Mouse (Mus musculus) heart, embryonic 13.5 days (tissue): Measurements from ENCODE around the gene Ndc80. TPM values are rescaled to one million over a fixed set of nuclear protein-coding genes. Genes with fewer than 3 reads are reported as not detected.
"Not testable (repeated sequence)": the region's sequence is repeated elsewhere in the genome, so short reads cannot be mapped to it uniquely, and the experiment has no call there.

Source experiments
- ATAC-seq: fragments of 200-750 bp; cut with Nextera tagmentation; 2 replicates; pipeline ENCODE4 v1.8.0; 2017; ENCODE audit warnings: moderate TSS enrichment; ENCODE audit not compliant: insufficient number of reproducible peaks, low FRiP score, low TSS enrichment; ENCODE audit errors: extremely low read depth
- H3K27ac ChIP-seq: fragments of 300-500 bp; sonication (generic); replicated peaks from 2 replicates; pipeline ENCODE4 v1.5.1; 2015; ENCODE audit warnings: moderate library complexity, mild to moderate bottlenecking, inconsistent platforms
- H3K27me3 ChIP-seq: fragments of 300-500 bp; sonication (generic); replicated peaks from 2 replicates; pipeline ENCODE4 v1.6.1; 2015; ENCODE audit warnings: mild to moderate bottlenecking, inconsistent platforms
- H3K36me3 ChIP-seq: fragments of 300-500 bp; sonication (generic); 2 replicates; pipeline ENCODE4 v1.6.1; 2015; ENCODE audit warnings: mild to moderate bottlenecking, inconsistent platforms
- H3K4me1 ChIP-seq: fragments of 300-500 bp; sonication (generic); 2 replicates; pipeline ENCODE4 v1.6.1; 2015; ENCODE audit warnings: inconsistent platforms
- H3K4me2 ChIP-seq: fragments of 300-500 bp; sonication (generic); 2 replicates; pipeline ENCODE4 v1.6.1; 2015; ENCODE audit warnings: inconsistent platforms, mild to moderate bottlenecking, moderate library complexity
- H3K4me3 ChIP-seq: fragments of 300-500 bp; sonication (generic); 2 replicates; pipeline ENCODE4 v1.5.1; 2015; ENCODE audit warnings: moderate library complexity, mild to moderate bottlenecking, inconsistent platforms
- H3K9ac ChIP-seq: fragments of 300-500 bp; sonication (generic); 2 replicates; pipeline ENCODE4 v1.6.1; 2015; ENCODE audit warnings: inconsistent platforms, mild to moderate bottlenecking, moderate library complexity
- H3K9me3 ChIP-seq: fragments of 300-500 bp; sonication (generic); 2 replicates; pipeline ENCODE4 v1.6.1; 2016; ENCODE audit warnings: inconsistent platforms
- WGBS: fragments of 180-500 bp; shearing (Covaris S2); methylation state at CpG from one replicate; pipeline ENCODE4 v1.1.7; 2015; ENCODE audit warnings: mixed read lengths; 5-methylcytosine and 5-hydroxymethylcytosine counted together
- polyA plus RNA-seq: library from polyadenylated mRNA; unstranded; fragments of >200 nt; fragmentation: Nextera tagmentation; extraction: Ambion mirVana; gene quantifications from 2 replicates; pipeline ENCODE4 v1.2.1, GENCODE M21; 2015

Ndc80 gene
- 30.8 and 34.1 TPM in 2 replicates for polyA plus RNA-seq

DNA sequence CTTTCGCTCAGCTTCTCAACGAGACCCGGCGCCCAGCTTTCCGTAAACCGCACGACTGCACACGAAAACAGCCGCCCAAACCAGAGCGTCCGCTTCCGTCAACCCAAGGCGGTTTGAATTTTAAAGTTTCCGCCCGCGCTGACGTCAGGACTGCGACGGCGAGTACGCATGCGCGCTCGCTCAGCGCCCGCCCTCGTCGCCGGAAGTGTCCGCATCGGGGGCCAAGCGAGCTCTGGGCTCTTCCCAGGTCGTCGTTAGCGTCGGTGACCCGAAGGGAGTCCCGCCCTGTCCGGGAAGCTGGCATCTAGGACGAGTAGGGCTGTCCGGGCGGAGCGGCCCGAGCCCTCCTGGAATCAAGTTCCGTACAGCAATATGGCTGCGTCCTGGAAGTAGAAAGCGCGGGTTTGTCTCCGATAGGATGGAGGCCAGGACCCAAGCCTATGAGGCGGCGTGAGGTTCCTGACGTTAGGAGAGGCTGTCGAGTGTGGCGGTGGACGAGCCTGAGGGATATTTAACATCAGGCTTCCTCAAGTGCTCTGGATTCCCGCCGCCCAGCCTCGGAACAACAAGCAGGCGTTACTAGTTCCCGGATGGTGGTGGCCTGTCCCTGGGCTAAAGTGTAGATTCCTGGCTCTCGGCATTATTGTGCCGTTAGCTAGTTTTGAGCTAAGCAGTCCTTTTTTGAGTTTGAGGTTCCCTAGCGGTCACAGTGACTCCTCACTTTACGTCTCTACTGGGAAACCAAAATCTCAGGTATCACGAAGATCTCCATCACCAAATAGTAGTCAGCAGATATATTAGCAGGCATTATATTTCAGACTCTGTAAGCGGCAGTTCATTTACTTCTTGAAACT lies at the start of gene Ndc80:
TSS of gene Ndc80 (minus strand) at position 147 of the 854 bp plus-strand sequence.
- WGBS, result under 1% methylated on average over 66 of the region's 66 CpGs

DNA sequence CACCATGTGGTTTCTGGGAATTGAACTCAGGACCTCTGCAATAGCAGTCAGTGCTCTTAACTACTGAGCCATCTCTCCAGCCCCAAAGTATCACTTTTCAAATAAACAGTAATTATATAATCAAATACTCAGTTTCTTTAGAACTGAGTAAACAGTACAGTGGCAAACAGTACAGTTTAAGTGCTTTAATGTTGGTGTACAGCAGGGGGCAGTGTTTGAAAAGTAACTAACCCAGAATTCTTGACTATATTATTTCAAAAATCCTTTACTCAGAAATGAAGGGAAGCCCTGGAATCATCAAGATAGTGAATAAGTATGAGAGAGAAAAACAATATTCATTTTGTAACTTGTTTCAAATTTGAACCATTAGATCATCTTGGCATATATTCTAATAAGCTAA lies 35.0 kb upstream of the Ndc80 start:
- H3K9me3 ChIP-seq, result no peaks in the 10 kb centered on the region
- no peaks in the 10 kb centered on the region for H3K4me1 ChIP-seq
- H3K36me3 ChIP-seq, result no peaks in the 10 kb centered on the region
- H3K4me3 ChIP-seq, result no peak overlapping the region
- no peak overlapping the region for H3K4me2 ChIP-seq
- H3K27ac ChIP-seq, result no peak overlapping the region
- ATAC-seq, result no peak
- no peak overlapping the region for H3K9ac ChIP-seq
- H3K27me3 ChIP-seq, result no peaks in the 10 kb centered on the region

More for the DNA sequence above, at the start of gene Ndc80:
- H3K27ac ChIP-seq, result peak within 1 kb of the TSS; percentile 91
- peak within 1 kb of the TSS; percentile 79 for H3K9ac ChIP-seq
- no peaks in the 10 kb centered on the region for H3K27me3 ChIP-seq
- H3K4me3 ChIP-seq, result peak within 1 kb of the TSS; percentile 78
- peaks cover 20% of the 10 kb centered on the region for H3K4me1 ChIP-seq
- ATAC-seq, result peak; percentile 95
- H3K36me3 ChIP-seq, result peaks cover 17% of the 10 kb centered on the region
- H3K4me2 ChIP-seq, result peak within 1 kb of the TSS; percentile 84
- H3K9me3 ChIP-seq, result no peaks in the 10 kb centered on the region

DNA sequence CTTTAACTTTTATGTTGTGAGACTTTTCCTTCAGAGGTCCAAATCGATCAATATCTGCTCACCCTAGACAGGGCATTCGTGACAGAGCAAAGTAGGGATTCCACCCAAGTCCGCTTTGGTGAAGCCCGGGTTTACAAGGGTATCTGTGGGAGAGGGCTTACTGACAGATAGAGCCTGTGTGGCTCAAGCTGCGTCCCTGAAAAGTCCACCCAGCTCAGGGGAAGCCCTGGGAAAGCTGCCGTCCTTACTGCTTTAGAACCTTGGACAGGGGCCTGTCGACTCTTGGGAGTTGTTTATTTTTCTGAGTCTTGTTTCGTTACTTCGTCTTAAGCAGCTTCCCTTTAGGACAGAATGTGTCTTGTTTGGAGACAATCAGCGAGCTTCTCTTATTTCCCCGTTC lies 26.2 kb upstream of the Ndc80 start:
- peak overlapping the region; percentile 100 for H3K4me2 ChIP-seq
- no peaks in the 10 kb centered on the region for H3K36me3 ChIP-seq
- peaks cover 54% of the 10 kb centered on the region for H3K27me3 ChIP-seq
- no peak for ATAC-seq
- peak overlapping the region; percentile 80 for H3K4me3 ChIP-seq
- H3K9ac ChIP-seq, result peak overlapping the region; percentile 34; the same call in 1 of the 2 replicates
- no peak overlapping the region for H3K27ac ChIP-seq
- 9% methylated on average over 11 of the region's 11 CpGs for whole genome bisulfite sequencing
- H3K9me3 ChIP-seq, result no peaks in the 10 kb centered on the region
- H3K4me1 ChIP-seq, result peaks cover 16% of the 10 kb centered on the region

DNA sequence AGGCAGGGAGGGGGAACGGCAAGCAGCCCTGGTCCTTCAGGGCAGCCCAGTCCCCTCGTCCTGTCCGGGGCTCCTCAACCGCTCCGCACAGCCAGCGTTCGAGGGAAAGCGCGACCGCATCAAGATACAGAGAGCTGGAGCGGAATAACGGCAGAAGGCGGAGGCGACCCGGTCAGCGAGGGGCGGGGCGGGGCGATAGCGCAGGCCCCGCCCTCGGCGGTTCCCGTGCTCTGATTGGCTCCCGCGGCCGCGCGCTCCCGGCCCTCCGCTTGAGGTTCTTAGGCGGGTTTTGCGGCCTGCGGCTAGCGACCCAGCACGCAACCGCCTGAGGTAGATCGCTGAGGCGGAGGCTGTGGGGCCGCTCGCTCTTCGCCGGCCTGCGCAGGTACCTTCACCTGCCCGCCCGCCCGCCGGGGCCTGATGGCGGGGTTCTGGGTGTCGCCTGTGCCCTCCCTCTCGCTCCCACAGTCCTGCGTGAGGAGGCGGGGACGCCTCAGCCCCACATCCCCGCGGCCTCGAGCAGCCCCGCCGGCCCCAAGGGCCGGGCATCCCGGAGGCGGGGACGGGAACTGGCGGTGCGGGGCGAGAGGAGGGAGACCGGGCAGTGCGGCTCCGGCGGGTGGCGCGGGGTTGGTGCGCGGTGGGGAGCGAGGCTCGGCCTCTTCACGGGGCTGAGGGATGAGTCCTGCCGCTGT lies 25.2 kb upstream of the Ndc80 start, which contains the start of gene Spdya:
TSS of gene Spdya (plus strand) at position 305 of the 695 bp plus-strand sequence.
- under 1% methylated on average over 63 of the region's 78 CpGs for WGBS
- Histone ChIP-seq H3K4me2 (peak within 1 kb of the TSS; percentile 100), H3K27ac (no peak within 1 kb of the TSS), H3K4me1 (peaks cover 16% of the 10 kb centered on the region), H3K4me3 (peak within 1 kb of the TSS; percentile 80), H3K36me3 (no peaks in the 10 kb centered on the region), H3K27me3 (peaks cover 54% of the 10 kb centered on the region), H3K9me3 (no peaks in the 10 kb centered on the region), H3K9ac (peak within 1 kb of the TSS; percentile 86)
- ATAC-seq, result peak; percentile 94

DNA sequence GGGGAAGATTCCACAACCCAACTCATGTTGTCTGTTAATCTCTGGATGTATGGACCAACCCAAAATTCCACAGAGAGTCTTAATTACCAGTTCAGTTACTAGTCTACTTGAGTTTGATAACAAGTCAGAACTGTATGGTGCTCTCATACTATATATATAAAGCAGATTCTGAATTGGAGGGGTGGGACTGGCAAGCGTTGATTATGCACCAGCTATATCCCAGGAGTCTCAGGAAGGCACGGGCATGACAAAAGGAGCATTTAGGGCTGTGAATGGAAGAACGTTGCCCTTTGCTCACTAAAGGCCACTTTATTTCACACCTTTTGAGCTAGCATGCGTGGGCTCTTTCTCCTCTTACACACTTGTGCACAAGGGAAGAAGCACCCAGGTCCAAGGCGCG lies 24.7 kb upstream of the Ndc80 start:
- Histone ChIP-seq H3K9me3 (no peaks in the 10 kb centered on the region), H3K27me3 (peaks cover 54% of the 10 kb centered on the region), H3K36me3 (no peaks in the 10 kb centered on the region), H3K4me1 (peaks cover 16% of the 10 kb centered on the region), H3K9ac (peak overlapping the region; percentile 81), H3K27ac (no peak overlapping the region), H3K4me3 (peak overlapping the region; percentile 80), H3K4me2 (peak overlapping the region; percentile 100)
- 11% methylated on average over 6 of the region's 6 CpGs for WGBS
- ATAC-seq, result no peak

DNA sequence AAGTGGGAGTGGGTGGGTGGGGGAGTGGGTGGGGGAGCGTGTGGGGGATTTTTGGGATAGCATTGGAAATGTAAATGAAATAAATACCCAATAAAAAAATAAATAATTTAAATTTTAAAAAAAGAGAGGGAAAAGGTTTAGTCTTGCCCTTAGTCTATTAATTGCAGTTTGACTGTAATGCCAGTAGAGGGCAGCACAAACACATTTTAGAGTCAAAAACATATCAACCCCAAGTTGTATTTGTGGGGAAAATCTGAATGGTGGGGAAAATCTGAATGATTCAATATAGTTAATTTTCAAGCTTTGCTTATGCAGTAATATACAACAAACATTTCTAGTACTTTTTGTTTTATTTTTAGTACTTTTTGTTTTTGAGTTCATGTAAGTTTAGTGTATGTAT lies 21.9 kb upstream of the Ndc80 start:
- Histone ChIP-seq H3K36me3 (no peaks in the 10 kb centered on the region), H3K27me3 (peaks cover 40% of the 10 kb centered on the region), H3K4me1 (peaks cover 16% of the 10 kb centered on the region), H3K27ac (no peak overlapping the region), H3K9me3 (no peaks in the 10 kb centered on the region), H3K4me2 (no peak overlapping the region), H3K9ac (no peak overlapping the region), H3K4me3 (no peak overlapping the region)
- 11% methylated on average over 1 of the region's 1 CpGs for WGBS
- no peak for ATAC-seq

DNA sequence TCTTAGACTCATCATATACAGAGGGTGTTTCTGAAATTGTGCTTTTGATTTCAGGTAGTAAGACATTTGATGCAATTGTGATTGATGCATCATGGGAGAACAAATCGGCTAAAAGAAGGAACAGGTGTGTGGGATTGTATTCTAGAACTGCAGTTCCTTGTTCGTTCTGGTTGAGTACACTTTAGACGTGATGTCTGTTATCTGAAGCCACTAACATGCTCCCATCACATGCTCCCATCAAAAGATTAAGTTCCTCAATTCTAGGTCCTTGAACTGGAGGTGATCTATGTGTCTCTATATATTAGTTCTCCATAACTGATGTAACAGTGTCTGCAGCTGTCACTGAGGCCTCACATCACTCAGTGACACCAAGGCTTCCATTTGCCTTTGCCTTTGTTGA lies 10.5 kb upstream of the Ndc80 start:
- H3K4me3 ChIP-seq, result no peak overlapping the region
- 77% methylated on average over 3 of the region's 3 CpGs for WGBS
- H3K27me3 ChIP-seq, result no peaks in the 10 kb centered on the region

DNA sequence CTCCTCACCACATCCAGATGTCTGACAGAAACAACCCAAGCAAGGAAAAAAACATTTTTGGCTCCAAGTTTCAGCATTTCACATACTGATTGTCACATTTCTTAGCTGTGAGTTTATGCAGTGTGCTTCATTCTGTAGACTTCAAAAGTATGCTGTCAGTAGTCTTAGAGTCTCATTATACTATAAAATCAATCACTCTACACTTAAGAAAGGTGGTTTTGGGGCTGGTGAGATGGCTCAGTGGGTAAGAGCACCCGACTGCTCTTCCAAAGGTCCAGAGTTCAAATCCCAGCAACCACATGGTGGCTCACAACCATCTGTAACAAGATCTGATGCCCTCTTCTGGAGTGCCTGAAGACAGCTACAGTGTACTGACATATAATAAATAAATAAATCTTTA lies 8.9 kb upstream of the Ndc80 start:
- H3K27me3 ChIP-seq, H3K4me3 ChIP-seq, ATAC-seq, H3K4me2 ChIP-seq, H3K27ac ChIP-seq, H3K36me3 ChIP-seq, H3K9ac ChIP-seq, H3K4me1 ChIP-seq, H3K9me3 ChIP-seq: not testable (repeated sequence)
- WGBS, result 60% methylated on average over 1 of the region's 1 CpGs

More for the DNA sequence above, 10.5 kb upstream of the Ndc80 start:
- ATAC-seq, result no peak
- no peak overlapping the region for H3K9ac ChIP-seq
- H3K4me2 ChIP-seq, result no peak overlapping the region
- no peak overlapping the region for H3K27ac ChIP-seq
- H3K4me1 ChIP-seq, result no peaks in the 10 kb centered on the region
- H3K9me3 ChIP-seq, result no peaks in the 10 kb centered on the region
- H3K36me3 ChIP-seq, result no peaks in the 10 kb centered on the region

DNA sequence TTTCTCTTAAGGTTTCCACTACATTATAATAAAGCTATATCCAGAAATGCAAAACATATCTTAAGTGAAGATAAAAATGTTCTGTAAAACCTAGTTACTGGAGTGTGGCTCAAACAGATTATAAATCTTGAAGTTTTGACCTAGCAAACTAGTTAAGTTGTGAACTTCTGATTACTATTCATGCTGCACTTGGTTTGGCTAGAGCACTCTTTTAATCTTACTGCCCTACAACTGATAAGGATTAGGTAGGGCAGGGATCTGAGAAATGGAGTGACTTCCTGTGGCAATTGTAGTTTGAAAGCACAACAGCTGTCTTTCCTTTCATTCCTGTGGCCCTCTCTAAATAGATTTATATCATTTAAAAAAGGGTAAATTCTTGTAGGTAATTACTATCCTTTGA lies 1.4 kb upstream of the Ndc80 start:
- Histone ChIP-seq H3K36me3 (peaks cover 7% of the 10 kb centered on the region), H3K4me3 (no peak overlapping the region), H3K27ac (no peak overlapping the region), H3K9ac (no peak overlapping the region), H3K4me1 (peaks cover 20% of the 10 kb centered on the region), H3K4me2 (no peak overlapping the region), H3K27me3 (no peaks in the 10 kb centered on the region), H3K9me3 (no peaks in the 10 kb centered on the region)
- ATAC-seq, result no peak

DNA sequence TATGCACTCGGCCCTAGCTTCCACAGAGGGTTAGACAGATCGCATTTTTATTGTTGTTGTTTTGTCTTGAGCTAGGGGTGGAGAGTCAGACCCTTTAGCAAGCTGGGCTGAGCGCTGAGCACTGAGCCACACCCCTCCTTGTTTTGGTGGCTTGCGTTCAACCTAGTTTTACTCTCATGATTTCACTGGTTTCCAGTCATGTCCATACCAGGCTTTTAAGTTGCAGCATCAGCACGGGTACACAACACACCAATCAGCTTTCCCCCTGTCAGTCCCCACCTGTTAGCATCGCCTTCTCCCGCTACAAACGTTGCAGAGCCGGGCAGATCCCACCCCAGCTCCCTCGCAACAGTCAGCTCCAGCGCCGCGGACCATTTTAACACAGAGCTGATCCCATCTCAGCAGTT lies 352 bp downstream of the Ndc80 start:
- Histone ChIP-seq H3K4me3 (peak overlapping the region; percentile 78), H3K27ac (peak overlapping the region; percentile 91), H3K36me3 (peaks cover 21% of the 10 kb centered on the region), H3K9ac (peak overlapping the region; percentile 79), H3K27me3 (no peaks in the 10 kb centered on the region), H3K4me1 (peaks cover 20% of the 10 kb centered on the region), H3K4me2 (peak overlapping the region; percentile 84), H3K9me3 (no peaks in the 10 kb centered on the region)
- 0 out of 2 replicates have a peak, but pooled peaks have one; percentile 8 for ATAC-seq
- under 1% methylated on average over 13 of the region's 13 CpGs for WGBS

DNA sequence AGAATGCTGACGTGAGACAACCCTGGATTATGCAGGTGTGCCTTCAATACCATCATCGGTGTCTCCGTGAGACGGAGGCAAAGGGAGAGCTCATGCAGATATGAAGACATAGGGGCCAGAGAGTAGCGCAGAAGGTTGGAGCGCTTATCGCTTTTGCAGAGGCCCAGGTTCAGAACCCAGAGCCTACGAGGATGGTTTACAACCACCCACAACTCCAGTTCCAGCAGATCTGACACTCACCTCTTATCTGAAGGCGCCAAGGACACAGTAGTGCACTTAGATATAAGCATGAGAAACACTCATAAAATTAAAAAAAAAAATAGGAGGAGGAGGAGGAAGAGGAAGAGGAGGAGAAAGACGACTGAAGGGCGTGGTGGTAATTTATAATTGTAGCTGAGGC lies 16.4 kb downstream of the Ndc80 start:
- no peak for ATAC-seq
- Histone ChIP-seq H3K9ac (no peak overlapping the region), H3K9me3 (no peaks in the 10 kb centered on the region), H3K27ac (no peak overlapping the region), H3K27me3 (no peaks in the 10 kb centered on the region), H3K4me1 (no peaks in the 10 kb centered on the region), H3K4me2 (no peak overlapping the region), H3K4me3 (no peak overlapping the region), H3K36me3 (peaks cover 95% of the 10 kb centered on the region)
- WGBS, result 93% methylated on average over 11 of the region's 11 CpGs
